Mouse (Mus musculus): ENCODE data around the gene Arhgap42. TPM values are rescaled to one million over a fixed set of nuclear protein-coding genes. Genes with fewer than 3 reads are reported as not detected.

The Arhgap42 gene
- polyA plus RNA-seq, 1 experiment from 2014 or later = 13.7 TPM

GRCm38 (mm10) chr9:9124156-9124555 is 114.7 kb downstream of the Arhgap42 start:
- Histone ChIP-seq H3K36me3 (replicated peaks; ENCODE audit: insufficient read depth, low read length) (no peaks in the 10 kb centered on the region), H3K9me3 (ENCODE audit: low read length) (no peaks in the 10 kb centered on the region), H3K9ac (replicated peaks) (no peak overlapping the region), H3K27ac (ENCODE audit: low read depth) (no peak overlapping the region), H3K27me3 (ENCODE audit: insufficient read depth, low read length) (no peaks in the 10 kb centered on the region), H3K4me1 (ENCODE audit: insufficient read depth) (peaks cover 2% of the 10 kb centered on the region; the same call in 1 of the 2 replicates), H3K4me2 (ENCODE audit: low read depth, low read length) (no peak overlapping the region), H3K4me3 (ENCODE audit: low read depth, low read length) (no peak overlapping the region)
- no peak for DNase-seq
- no peak for ATAC-seq
- TF ChIP-seq EP300 (IDR thresholded peaks at IDR 0.05; ENCODE audit: low read depth) (no peak), CTCF (IDR thresholded peaks at IDR 0.05; ENCODE audit: low read depth) (no peak)
- WGBS (ENCODE audit: insufficient replicate concordance) = 77% methylated on average over 2 of the region's 2 CpGs

GRCm38 (mm10) chr9:9114266-9114665 is 124.6 kb downstream of the Arhgap42 start:
- H3K4me3 ChIP-seq (ENCODE audit: low read depth, low read length) = no peak overlapping the region
- no peak overlapping the region for H3K27ac ChIP-seq (ENCODE audit: low read depth)
- H3K4me1 ChIP-seq (ENCODE audit: insufficient read depth) = no peaks in the 10 kb centered on the region
- no peaks in the 10 kb centered on the region for H3K27me3 ChIP-seq (ENCODE audit: insufficient read depth, low read length)
- DNase-seq (no peak), ATAC-seq (no peak)
- WGBS (ENCODE audit: insufficient replicate concordance) = 70% methylated on average over 3 of the region's 3 CpGs
- H3K36me3 ChIP-seq (replicated peaks; ENCODE audit: insufficient read depth, low read length) = no peaks in the 10 kb centered on the region
- no peaks in the 10 kb centered on the region for H3K9me3 ChIP-seq (ENCODE audit: low read length)
- H3K4me2 ChIP-seq (ENCODE audit: low read depth, low read length) = no peak overlapping the region
- H3K9ac ChIP-seq (replicated peaks) = no peak overlapping the region
- TF ChIP-seq EP300 (IDR thresholded peaks at IDR 0.05; ENCODE audit: low read depth) (no peak), CTCF (IDR thresholded peaks at IDR 0.05; ENCODE audit: low read depth) (no peak)

- H3K4me1 ChIP-seq (ENCODE audit: insufficient read depth) = no peaks in the 10 kb centered on the region
- 52% methylated on average over 1 of the region's 1 CpGs for WGBS (ENCODE audit: insufficient replicate concordance)
- H3K27ac ChIP-seq (ENCODE audit: low read depth) = no peak overlapping the region
- TF ChIP-seq EP300 (IDR thresholded peaks at IDR 0.05; ENCODE audit: low read depth) (no peak), CTCF (IDR thresholded peaks at IDR 0.05; ENCODE audit: low read depth) (no peak)
- ATAC-seq = no peak
- DNase-seq = no peak
- H3K4me3 ChIP-seq (ENCODE audit: low read depth, low read length) = no peak overlapping the region
- no peak overlapping the region for H3K9ac ChIP-seq (replicated peaks)
- H3K4me2 ChIP-seq (ENCODE audit: low read depth, low read length) = no peak overlapping the region
- no peaks in the 10 kb centered on the region for H3K9me3 ChIP-seq (ENCODE audit: low read length)
- no peaks in the 10 kb centered on the region for H3K36me3 ChIP-seq (replicated peaks; ENCODE audit: insufficient read depth, low read length)
- H3K27me3 ChIP-seq (ENCODE audit: insufficient read depth, low read length) = no peaks in the 10 kb centered on the region
Observed at GRCm38 (mm10) chr9:9113847-9114246, 125.1 kb downstream of the Arhgap42 start.

DNA sequence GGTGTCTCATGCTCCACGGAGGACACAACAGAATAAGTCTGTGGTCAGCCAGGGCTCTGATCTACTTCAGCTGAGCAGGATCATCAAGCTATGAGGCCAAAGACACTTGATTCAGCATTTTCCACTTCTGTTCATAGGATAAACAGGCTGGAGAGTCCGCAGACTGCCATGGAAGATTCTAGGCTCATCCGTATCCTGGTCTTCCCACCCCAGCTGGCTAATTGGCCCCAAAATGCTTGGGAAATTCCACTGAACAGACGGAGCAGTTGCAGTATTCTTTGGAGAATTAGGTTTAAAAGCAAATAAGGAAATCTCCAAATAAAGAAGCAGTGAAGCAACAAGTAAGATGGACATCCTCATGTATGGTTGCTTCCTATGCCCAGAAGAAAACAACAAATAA is 126.0 kb downstream of the Arhgap42 start:
- H3K9ac ChIP-seq (replicated peaks) = no peak overlapping the region
- H3K4me3 ChIP-seq (ENCODE audit: low read depth, low read length) = no peak overlapping the region
- H3K27ac ChIP-seq (ENCODE audit: low read depth) = no peak overlapping the region
- H3K4me2 ChIP-seq (ENCODE audit: low read depth, low read length) = no peak overlapping the region
- no peak for DNase-seq
- no peaks in the 10 kb centered on the region for H3K9me3 ChIP-seq (ENCODE audit: low read length)
- H3K27me3 ChIP-seq (ENCODE audit: insufficient read depth, low read length) = no peaks in the 10 kb centered on the region
- WGBS (ENCODE audit: insufficient replicate concordance) = 77% methylated on average over 4 of the region's 4 CpGs
- no peaks in the 10 kb centered on the region for H3K36me3 ChIP-seq (replicated peaks; ENCODE audit: insufficient read depth, low read length)
- no peak for TF ChIP-seq EP300 (IDR thresholded peaks at IDR 0.05; ENCODE audit: low read depth)
- no peak for TF ChIP-seq CTCF (IDR thresholded peaks at IDR 0.05; ENCODE audit: low read depth)
- no peaks in the 10 kb centered on the region for H3K4me1 ChIP-seq (ENCODE audit: insufficient read depth)
- no peak for ATAC-seq

DNA sequence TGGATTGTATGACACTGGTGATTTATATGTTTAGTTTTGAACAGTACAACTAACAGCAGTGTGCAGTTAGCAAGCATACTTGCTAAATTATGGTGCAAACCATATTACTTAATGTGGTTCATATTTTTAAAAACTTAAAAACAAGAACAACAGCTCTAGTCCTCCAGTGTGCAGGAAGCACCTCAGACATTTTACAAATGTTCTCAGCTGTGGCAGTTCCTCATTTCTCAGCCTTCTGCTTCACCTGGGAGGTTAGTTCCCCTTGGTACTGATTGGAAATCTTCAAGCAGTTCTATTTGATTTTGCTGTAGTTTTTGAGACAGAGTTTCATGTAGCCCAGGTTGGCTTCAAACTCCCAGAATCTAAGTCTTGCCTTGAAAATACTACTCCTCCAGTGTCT is 131.2 kb downstream of the Arhgap42 start:
- Histone ChIP-seq H3K9me3 (ENCODE audit: low read length) (no peaks in the 10 kb centered on the region), H3K4me1 (ENCODE audit: insufficient read depth) (no peaks in the 10 kb centered on the region), H3K27me3 (ENCODE audit: insufficient read depth, low read length) (no peaks in the 10 kb centered on the region), H3K4me2 (ENCODE audit: low read depth, low read length) (no peak overlapping the region), H3K27ac (ENCODE audit: low read depth) (no peak overlapping the region), H3K4me3 (ENCODE audit: low read depth, low read length) (no peak overlapping the region), H3K9ac (replicated peaks) (no peak overlapping the region), H3K36me3 (replicated peaks; ENCODE audit: insufficient read depth, low read length) (no peaks in the 10 kb centered on the region)
- TF ChIP-seq EP300 (IDR thresholded peaks at IDR 0.05; ENCODE audit: low read depth) (no peak), CTCF (IDR thresholded peaks at IDR 0.05; ENCODE audit: low read depth) (no peak)
- DNase-seq (no peak), ATAC-seq (no peak)

DNA sequence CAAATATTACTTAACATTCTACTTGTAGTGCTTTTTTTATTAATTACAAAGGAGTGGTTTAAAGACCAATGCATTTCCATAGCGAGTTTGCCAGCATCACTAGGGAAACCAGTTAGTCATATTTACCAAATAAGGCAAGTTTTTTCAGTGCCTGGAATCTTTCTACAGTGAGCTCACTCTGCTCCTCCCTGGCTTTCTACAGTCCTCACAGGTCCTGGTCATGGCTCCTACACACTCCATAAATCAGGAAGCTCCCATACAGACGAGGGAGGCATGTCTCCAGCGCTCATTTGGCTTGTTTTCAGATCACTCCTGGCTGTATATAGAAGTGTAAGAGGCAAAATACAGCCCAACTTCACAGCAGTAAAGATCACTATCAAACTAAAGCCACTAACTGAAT is 134.1 kb downstream of the Arhgap42 start:
- no peak for TF ChIP-seq EP300 (IDR thresholded peaks at IDR 0.05; ENCODE audit: low read depth)
- no peak for TF ChIP-seq CTCF (IDR thresholded peaks at IDR 0.05; ENCODE audit: low read depth)
- ATAC-seq = no peak
- Histone ChIP-seq H3K4me3 (ENCODE audit: low read depth, low read length) (no peak overlapping the region), H3K9ac (replicated peaks) (no peak overlapping the region), H3K4me1 (ENCODE audit: insufficient read depth) (no peaks in the 10 kb centered on the region), H3K36me3 (replicated peaks; ENCODE audit: insufficient read depth, low read length) (no peaks in the 10 kb centered on the region), H3K4me2 (ENCODE audit: low read depth, low read length) (no peak overlapping the region), H3K9me3 (ENCODE audit: low read length) (no peaks in the 10 kb centered on the region), H3K27me3 (ENCODE audit: insufficient read depth, low read length) (no peaks in the 10 kb centered on the region), H3K27ac (ENCODE audit: low read depth) (no peak overlapping the region)
- 69% methylated on average over 3 of the region's 3 CpGs for WGBS (ENCODE audit: insufficient replicate concordance)
- no peak for DNase-seq

DNA sequence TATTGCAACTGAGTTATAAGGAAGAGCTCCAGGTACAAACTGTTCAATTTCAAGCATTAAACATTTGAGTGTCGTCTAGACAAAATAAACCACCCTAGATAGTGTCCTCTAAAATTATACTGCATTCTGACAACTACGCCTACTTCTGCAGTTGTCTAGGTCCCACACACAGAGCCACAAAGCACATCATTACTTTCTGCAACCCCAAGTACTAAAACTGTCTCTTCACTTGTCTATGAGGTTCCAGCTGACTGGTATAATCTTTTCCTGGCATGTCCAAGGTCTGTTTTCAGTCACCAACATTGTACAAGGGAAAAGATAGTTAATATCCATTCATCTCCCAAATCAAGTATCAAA is 136.8 kb downstream of the Arhgap42 start:
- Histone ChIP-seq H3K9ac (replicated peaks) (no peak overlapping the region), H3K9me3 (ENCODE audit: low read length) (no peaks in the 10 kb centered on the region), H3K4me2 (ENCODE audit: low read depth, low read length) (no peak overlapping the region), H3K4me3 (ENCODE audit: low read depth, low read length) (no peak overlapping the region), H3K4me1 (ENCODE audit: insufficient read depth) (no peaks in the 10 kb centered on the region), H3K27ac (ENCODE audit: low read depth) (no peak overlapping the region), H3K27me3 (ENCODE audit: insufficient read depth, low read length) (no peaks in the 10 kb centered on the region), H3K36me3 (replicated peaks; ENCODE audit: insufficient read depth, low read length) (no peaks in the 10 kb centered on the region)
- no peak for TF ChIP-seq CTCF (IDR thresholded peaks at IDR 0.05; ENCODE audit: low read depth)
- no peak for TF ChIP-seq EP300 (IDR thresholded peaks at IDR 0.05; ENCODE audit: low read depth)
- ATAC-seq = no peak
- WGBS (ENCODE audit: insufficient replicate concordance) = 84% methylated on average over 2 of the region's 2 CpGs
- DNase-seq = no peak

Data from liver, postnatal 0 days (tissue).